Mouse (Mus musculus): ENCODE measurements at regions not wholly inside any gene's neighbourhood (a gene's known extent, or its start where the extent isn't known, plus 50 kb on each side); places are given as distances from the start of the nearest gene placed in this dataset.

GRCm38 (mm10) chr1:163456366-163456765 is 52.9 kb upstream of the Gorab start:
- H3K36me3 ChIP-seq (replicated peaks) = no peaks in the 10 kb centered on the region
- no peak overlapping the region for H3K27ac ChIP-seq
- no peak for ATAC-seq (ENCODE audit: low FRiP score)
- H3K9me3 ChIP-seq = no peaks in the 10 kb centered on the region
- 92% methylated on average over 8 of the region's 8 CpGs for WGBS
- no peak overlapping the region for H3K4me2 ChIP-seq
- H3K4me1 ChIP-seq = no peaks in the 10 kb centered on the region
- no peak overlapping the region for H3K4me3 ChIP-seq (replicated peaks)
- H3K27me3 ChIP-seq = no peaks in the 10 kb centered on the region
- H3K9ac ChIP-seq = no peak overlapping the region
